Mouse (Mus musculus) MEL (cell line): ENCODE measurements around the gene Resp18. TPM values are rescaled to one million over a fixed set of nuclear protein-coding genes. Genes with fewer than 3 reads are reported as not detected.

Experiments
- DNase-seq: peaks from one replicate; pipeline ENCODE4 v3.0.0; 2011; ENCODE audit warnings: low read depth, low spot score
- H3K27ac ChIP-seq: 2 replicates; pipeline ENCODE4 v1.5.1; 2012; ENCODE audit warnings: low read depth, mild to moderate bottlenecking, control low read depth, low read length, moderate library complexity; ENCODE audit not compliant: control insufficient read depth
- H3K27me3 ChIP-seq, 2 experiments: fragments of 150-350 bp in 1 of 2; sonication (generic) in 1 of 2; 2 replicates each; pipeline ENCODE4 v1.6.1; 2012; ENCODE audit warnings: low read length in 2 of 2, mild to moderate bottlenecking in 2 of 2, improper control_type of control experiment in 1 of 2, moderate library complexity in 1 of 2; ENCODE audit not compliant: insufficient read depth in 2 of 2, control insufficient read depth in 1 of 2
- H3K36me3 ChIP-seq, 2 experiments: 2 replicates each; pipeline ENCODE4 v1.6.1; 2012 to 2014; ENCODE audit warnings: low read length in 2 of 2, improper control_type of control experiment in 1 of 2, inconsistent platforms in 1 of 2, mild to moderate bottlenecking in 1 of 2; ENCODE audit not compliant: insufficient read depth in 2 of 2, control insufficient read depth in 1 of 2
- H3K4me1 ChIP-seq, 2 experiments: fragments of 150-350 bp in 1 of 2; sonication (generic) in 1 of 2; 2 replicates each; pipeline ENCODE4 v1.6.1; 2012; ENCODE audit warnings: low read length in 2 of 2, improper control_type of control experiment in 1 of 2, mild to moderate bottlenecking in 1 of 2; ENCODE audit not compliant: insufficient read depth in 2 of 2, control insufficient read depth in 1 of 2
- H3K4me3 ChIP-seq, 2 experiments: fragments of 150-350 bp in 1 of 2; sonication (generic) in 1 of 2; 2 replicates each; pipeline ENCODE4 v1.5.1; 2012; ENCODE audit warnings: low read depth in 2 of 2, low read length in 2 of 2, mild to moderate bottlenecking in 2 of 2, moderate library complexity in 2 of 2, control low read depth in 1 of 2, improper control_type of control experiment in 1 of 2; ENCODE audit not compliant: control insufficient read depth in 1 of 2, insufficient read depth in 1 of 2
- H3K79me2 ChIP-seq: 2 replicates; pipeline ENCODE4 v1.6.1; 2012; ENCODE audit warnings: mild to moderate bottlenecking, low read length, moderate library complexity; ENCODE audit not compliant: control insufficient read depth, poor library complexity, insufficient read depth
- H3K9ac ChIP-seq: 2 replicates; pipeline ENCODE4 v1.6.1; 2012; ENCODE audit warnings: low read depth, mild to moderate bottlenecking, control low read depth, low read length, moderate library complexity; ENCODE audit not compliant: control insufficient read depth, poor library complexity, severe bottlenecking
- H3K9me3 ChIP-seq: fragments of 150-350 bp; sonication (generic); replicated peaks from 2 replicates; pipeline ENCODE4 v1.6.1; 2012; ENCODE audit warnings: mild to moderate bottlenecking, low read length, improper control_type of control experiment, moderate library complexity; ENCODE audit not compliant: insufficient read depth
- BHLHE40 ChIP-seq: IDR thresholded peaks from 2 replicates; pipeline ENCODE4 v1.6.1; 2012; ENCODE audit warnings: low read depth, mild to moderate bottlenecking, inconsistent platforms, low read length, improper control_type of control experiment, borderline replicate concordance
- CHD1 ChIP-seq: IDR thresholded peaks from 2 replicates; pipeline ENCODE4 v1.6.1; 2012; ENCODE audit warnings: low read depth, mild to moderate bottlenecking, inconsistent platforms, low read length, improper control_type of control experiment
- CTCF ChIP-seq, 3 experiments: IDR thresholded peaks in 2 of 3; conservative IDR thresholded peaks in 1 of 3; 2 replicates each; pipeline ENCODE4 v1.5.1; 2011 to 2012; ENCODE audit warnings: low read length in 3 of 3, low read depth in 2 of 3, mild to moderate bottlenecking in 2 of 3, improper control_type of control experiment in 1 of 3, inconsistent platforms in 1 of 3, mixed read lengths in 1 of 3, moderate library complexity in 1 of 3; ENCODE audit not compliant: control insufficient read depth in 1 of 3, insufficient read depth in 1 of 3, poor library complexity in 1 of 3, severe bottlenecking in 1 of 3
- EP300 ChIP-seq, 2 experiments: IDR thresholded peaks; 2 replicates each; pipeline ENCODE4 v1.6.1; 2011; ENCODE audit warnings: improper control_type of control experiment in 2 of 2, low read length in 2 of 2, low read depth in 1 of 2, mild to moderate bottlenecking in 1 of 2
- ETS1 ChIP-seq: IDR thresholded peaks from 2 replicates; pipeline ENCODE4 v1.6.1; 2012; ENCODE audit warnings: low read depth, mild to moderate bottlenecking, inconsistent platforms, low read length, improper control_type of control experiment, moderate library complexity
- GABPA ChIP-seq: IDR thresholded peaks from 2 replicates; pipeline ENCODE4 v1.6.1; 2012; ENCODE audit warnings: low read depth, mild to moderate bottlenecking, inconsistent platforms, low read length, improper control_type of control experiment, moderate library complexity
- HCFC1 ChIP-seq: IDR thresholded peaks from 2 replicates; pipeline ENCODE4 v1.6.1; 2012; ENCODE audit warnings: low read depth, mild to moderate bottlenecking, inconsistent platforms, low read length, improper control_type of control experiment, moderate library complexity
- JUND ChIP-seq: IDR thresholded peaks from 2 replicates; pipeline ENCODE4 v1.6.1; 2011; ENCODE audit warnings: low read depth, mild to moderate bottlenecking, improper control_type of control experiment, low read length
- MAX ChIP-seq: IDR thresholded peaks from 2 replicates; pipeline ENCODE4 v1.6.1; 2011; ENCODE audit warnings: low read length, improper control_type of control experiment
- MXI1 ChIP-seq: IDR thresholded peaks from 2 replicates; pipeline ENCODE4 v1.6.1; 2011; ENCODE audit warnings: mild to moderate bottlenecking, low read depth, low read length, improper control_type of control experiment
- RAD21 ChIP-seq: IDR thresholded peaks from 2 replicates; pipeline ENCODE4 v1.6.1; 2011; ENCODE audit warnings: mild to moderate bottlenecking, low read depth, low read length, improper control_type of control experiment
- RCOR1 ChIP-seq: IDR thresholded peaks from 2 replicates; pipeline ENCODE4 v1.6.1; 2012; ENCODE audit warnings: low read depth, mild to moderate bottlenecking, inconsistent platforms, low read length, improper control_type of control experiment
- SIN3A ChIP-seq: IDR thresholded peaks from 2 replicates; pipeline ENCODE4 v1.6.1; 2012; ENCODE audit warnings: low read length, improper control_type of control experiment, inconsistent platforms
- SMC3 ChIP-seq: IDR thresholded peaks from 2 replicates; pipeline ENCODE4 v1.6.1; 2011; ENCODE audit warnings: low read depth, low read length, improper control_type of control experiment
- TBP ChIP-seq: IDR thresholded peaks from 2 replicates; pipeline ENCODE4 v1.8.0; 2011; ENCODE audit warnings: low read depth, low read length, improper control_type of control experiment
- USF1 ChIP-seq: IDR thresholded peaks from 2 replicates; pipeline ENCODE4 v1.6.1; 2014; ENCODE audit warnings: low read depth, mild to moderate bottlenecking, inconsistent platforms, low read length, improper control_type of control experiment, moderate library complexity
- USF2 ChIP-seq, 2 experiments: IDR thresholded peaks; 2 replicates each; pipeline ENCODE4 v1.6.1; 2011 to 2012; ENCODE audit warnings: improper control_type of control experiment in 2 of 2, low read length in 2 of 2, borderline replicate concordance in 1 of 2, inconsistent platforms in 1 of 2, low read depth in 1 of 2, mild to moderate bottlenecking in 1 of 2; ENCODE audit not compliant: insufficient read depth in 1 of 2
- ZC3H11A ChIP-seq: IDR thresholded peaks from 2 replicates; pipeline ENCODE4 v1.6.1; 2012; ENCODE audit warnings: low read depth, mild to moderate bottlenecking, inconsistent platforms, low read length, improper control_type of control experiment
- ZMIZ1 ChIP-seq: IDR thresholded peaks from 2 replicates; pipeline ENCODE4 v1.6.1; 2012; ENCODE audit warnings: low read depth, mild to moderate bottlenecking, inconsistent platforms, low read length, improper control_type of control experiment, moderate library complexity
- ZNF384 ChIP-seq: IDR thresholded peaks from 2 replicates; pipeline ENCODE4 v1.6.1; 2012; ENCODE audit warnings: low read depth, mild to moderate bottlenecking, inconsistent platforms, low read length, improper control_type of control experiment
- polyA plus RNA-seq, 2 experiments: library from polyadenylated mRNA; stranded (reverse) in 1 of 2; unstranded in 1 of 2; fragments of >175 nt in 1 of 2; fragments of >200 nt in 1 of 2; gene quantifications; 2 replicates each; pipeline versions ENCODE4 v1.2.1 to v1.2.4; 2012; ENCODE audit warnings: low replicate concordance in 2 of 2, low read depth in 1 of 2; ENCODE audit not compliant: insufficient read length in 2 of 2, insufficient read depth in 1 of 2, missing spikeins in 1 of 2
- total RNA-seq: library from RNA; depleted of rRNA; stranded (reverse); fragments of 300-350 nt; gene quantifications from 2 replicates; pipeline ENCODE4 v1.2.3, GENCODE M21; 2012

Gene Resp18
- total and polyA plus RNA-seq, 3 experiments = not detected

- no peak for TF ChIP-seq USF2 (IDR thresholded peaks at IDR 0.05; ENCODE audit: borderline replicate concordance in 1 of 2, insufficient read depth in 1 of 2, low read depth in 1 of 2, low read length in 2 of 2)
- TF ChIP-seq USF1 = 0 out of 2 replicates have a peak, but pooled peaks have one; percentile 28
- no peak for TF ChIP-seq CHD1
- TF ChIP-seq GABPA = no peak
- TF ChIP-seq RAD21 = no peak
- no peak for TF ChIP-seq JUND
These were observed 41.8 kb downstream of the Resp18 start, which contains the start of gene Dnajb2 (continued) for GRCm38 (mm10) chr1:75236117-75237050.

- no peaks in the 10 kb centered on the region for H3K27me3 ChIP-seq
- no peaks in the 10 kb centered on the region for H3K9me3 ChIP-seq
- H3K4me1 ChIP-seq = peaks cover 10 to 26% of the 10 kb centered on the region in 2 experiments
- peak; percentile 93 for DNase-seq
- no peak for TF ChIP-seq CHD1
- no peak for TF ChIP-seq JUND
- TF ChIP-seq ZMIZ1 = no peak
- peak; percentile 65; the same call in 1 of the 2 replicates for TF ChIP-seq BHLHE40
- peak; percentile 62 for TF ChIP-seq RCOR1
- peak; percentile 43 for TF ChIP-seq RAD21
- peak in 1 of 2 experiments; percentile 31; a peak in 1 of 4 replicates for TF ChIP-seq EP300 (IDR thresholded peaks at IDR 0.05; ENCODE audit: low read depth in 1 of 2, low read length in 2 of 2)
- peak; percentile 55 for TF ChIP-seq SMC3
- TF ChIP-seq ETS1 = peak; percentile 89
- no peak for TF ChIP-seq ZNF384
- no peak for TF ChIP-seq TBP
- TF ChIP-seq ZC3H11A = 0 out of 2 replicates have a peak, but pooled peaks have one; percentile 21
- 0 out of 2 replicates have a peak, but pooled peaks have one; percentile 35 for TF ChIP-seq USF1
- TF ChIP-seq CTCF (IDR thresholded peaks at IDR 0.05 in 2 of 3, conservative IDR thresholded peaks at IDR 0.05 in 1 of 3; ENCODE audit: control insufficient read depth in 1 of 3, insufficient read depth in 1 of 3, low read depth in 2 of 3, low read length in 3 of 3, poor library complexity in 1 of 3, severe bottlenecking in 1 of 3) = peak; percentile 69 to 77 (median 74)
- TF ChIP-seq MAX = peak; percentile 48; the same call in 1 of the 2 replicates
- TF ChIP-seq MXI1 = peak; percentile 53
- TF ChIP-seq SIN3A = peak; percentile 90
- TF ChIP-seq HCFC1 = peak; percentile 68
- no peak overlapping the region for H3K27ac ChIP-seq
- peak overlapping the region in 1 of 2 experiments; percentile 38; a peak in 2 of 4 replicates for H3K4me3 ChIP-seq
- H3K79me2 ChIP-seq = no peaks in the 10 kb centered on the region; the same call in 1 of the 2 replicates
- H3K9ac ChIP-seq = peak overlapping the region; percentile 2; the same call in 1 of the 2 replicates
- H3K36me3 ChIP-seq = peaks cover 0 to 23% of the 10 kb centered on the region in 2 experiments; a peak in 2 of 4 replicates
These were observed 43.6 kb downstream of the Resp18 start for GRCm38 (mm10) chr1:75234606-75235005.
